Mouse (Mus musculus) ES-Bruce4 (cell line): ENCODE data around the gene Gm10197. TPM values are rescaled to one million over a fixed set of nuclear protein-coding genes. Genes with fewer than 3 reads are reported as not detected.
A peak's percentile ranks its signal among the peaks of the same experiment; 100 is the strongest.
"Not testable (repeated sequence)": the region's sequence is repeated elsewhere in the genome, so short reads cannot be mapped to it uniquely, and the experiment has no call there.

Source experiments
- H3K27ac ChIP-seq: 2 replicates; pipeline ENCODE4 v1.5.1; 2012; ENCODE audit warnings: low read length, inconsistent platforms; ENCODE audit not compliant: insufficient read depth
- H3K27me3 ChIP-seq: 2 replicates; pipeline ENCODE4 v1.6.1; 2012; ENCODE audit warnings: mild to moderate bottlenecking, low read length, inconsistent platforms; ENCODE audit not compliant: control insufficient read depth, poor library complexity, insufficient read depth, severe bottlenecking
- H3K36me3 ChIP-seq: 2 replicates; pipeline ENCODE4 v1.6.1; 2012; ENCODE audit warnings: inconsistent platforms, mild to moderate bottlenecking, low read length, moderate library complexity; ENCODE audit not compliant: control insufficient read depth, poor library complexity, insufficient read depth, severe bottlenecking
- H3K4me1 ChIP-seq: one replicate; pipeline ENCODE4 v1.8.1; 2011; ENCODE audit warnings: low read length; ENCODE audit not compliant: control insufficient read depth, insufficient read depth
- H3K4me3 ChIP-seq: 2 replicates; pipeline ENCODE4 v1.5.1; 2011; ENCODE audit warnings: low read depth, mild to moderate bottlenecking, low read length
- H3K9ac ChIP-seq: 2 replicates; pipeline ENCODE4 v1.6.1; 2012; ENCODE audit warnings: low read depth, mild to moderate bottlenecking, inconsistent platforms; ENCODE audit not compliant: poor library complexity, severe bottlenecking
- H3K9me3 ChIP-seq: replicated peaks from 2 replicates; pipeline ENCODE4 v1.6.1; 2012; ENCODE audit warnings: mild to moderate bottlenecking, low read length, inconsistent platforms; ENCODE audit not compliant: control insufficient read depth, poor library complexity, insufficient read depth, severe bottlenecking
- CTCF ChIP-seq: IDR thresholded peaks from one replicate; pipeline ENCODE4 v1.8.1; 2011; ENCODE audit warnings: low read depth, low read length
- EP300 ChIP-seq: IDR thresholded peaks from 2 replicates; pipeline ENCODE4 v1.6.1; 2011; ENCODE audit warnings: low read depth, low read length; ENCODE audit not compliant: insufficient read depth
- POLR2A ChIP-seq: IDR thresholded peaks from one replicate; pipeline ENCODE4 v1.8.1; 2011; ENCODE audit warnings: low read length; ENCODE audit not compliant: insufficient read depth
- polyA plus RNA-seq: library from polyadenylated mRNA; stranded (reverse); fragments of >200 nt; gene quantifications from 2 replicates; pipeline ENCODE4 v1.2.4, GENCODE M21; 2011; ENCODE audit warnings: low read depth; ENCODE audit not compliant: missing spikeins, insufficient read depth, insufficient read length

The Gm10197 gene
- polyA plus RNA-seq, 1 experiment = not detected

GRCm38 (mm10) chr19:53404219-53404836 is 32.8 kb upstream of the Gm10197 start:
- Histone ChIP-seq H3K27me3 (no peaks in the 10 kb centered on the region), H3K9me3 (no peaks in the 10 kb centered on the region), H3K4me1 (no peaks in the 10 kb centered on the region), H3K27ac (no peak overlapping the region), H3K9ac (no peak overlapping the region), H3K36me3 (no peaks in the 10 kb centered on the region), H3K4me3 (no peak overlapping the region)
- TF ChIP-seq CTCF (no peak), EP300 (no peak), POLR2A (no peak)

GRCm38 (mm10) chr19:53402741-53403432 is 31.3 kb upstream of the Gm10197 start:
- no peaks in the 10 kb centered on the region for H3K27me3 ChIP-seq
- no peak for TF ChIP-seq EP300
- TF ChIP-seq CTCF = peak; percentile 45
- TF ChIP-seq POLR2A = no peak
- H3K4me3 ChIP-seq = 0 out of 2 replicates have a peak overlapping the region, but pooled peaks have one; percentile 6
- no peak overlapping the region for H3K9ac ChIP-seq
- no peaks in the 10 kb centered on the region for H3K36me3 ChIP-seq
- no peaks in the 10 kb centered on the region for H3K9me3 ChIP-seq
- no peak overlapping the region for H3K27ac ChIP-seq
- no peaks in the 10 kb centered on the region for H3K4me1 ChIP-seq

GRCm38 (mm10) chr19:53400332-53401110 is 29.0 kb upstream of the Gm10197 start:
- Histone ChIP-seq H3K4me3 (no peak overlapping the region), H3K9me3 (no peaks in the 10 kb centered on the region), H3K36me3 (no peaks in the 10 kb centered on the region), H3K27me3 (no peaks in the 10 kb centered on the region), H3K4me1 (no peaks in the 10 kb centered on the region), H3K9ac (no peak overlapping the region), H3K27ac (no peak overlapping the region)
- no peak for TF ChIP-seq CTCF
- no peak for TF ChIP-seq EP300
- no peak for TF ChIP-seq POLR2A

GRCm38 (mm10) chr19:53399213-53399612 is 27.6 kb upstream of the Gm10197 start:
- Histone ChIP-seq H3K9ac (no peak overlapping the region), H3K9me3 (no peaks in the 10 kb centered on the region), H3K27ac (no peak overlapping the region), H3K4me3 (no peak overlapping the region), H3K27me3 (no peaks in the 10 kb centered on the region), H3K4me1 (no peaks in the 10 kb centered on the region), H3K36me3 (no peaks in the 10 kb centered on the region)
- no peak for TF ChIP-seq CTCF
- TF ChIP-seq EP300 = no peak
- no peak for TF ChIP-seq POLR2A

- no peak overlapping the region for H3K9ac ChIP-seq
- H3K36me3 ChIP-seq = no peaks in the 10 kb centered on the region
- no peaks in the 10 kb centered on the region for H3K9me3 ChIP-seq
- TF ChIP-seq CTCF (no peak), POLR2A (no peak), EP300 (no peak)
- H3K4me1 ChIP-seq = no peaks in the 10 kb centered on the region
- no peak overlapping the region for H3K27ac ChIP-seq
- H3K4me3 ChIP-seq = no peak overlapping the region
- H3K27me3 ChIP-seq = no peaks in the 10 kb centered on the region
These were observed 26.1 kb upstream of the Gm10197 start for GRCm38 (mm10) chr19:53397451-53398233.

GRCm38 (mm10) chr19:53395805-53396204 is 24.2 kb upstream of the Gm10197 start:
- H3K36me3 ChIP-seq, H3K4me1 ChIP-seq, H3K9me3 ChIP-seq, H3K27me3 ChIP-seq, H3K4me3 ChIP-seq, H3K9ac ChIP-seq, H3K27ac ChIP-seq: not testable (repeated sequence)

- H3K4me3 ChIP-seq, H3K9ac ChIP-seq, H3K27me3 ChIP-seq, H3K27ac ChIP-seq, H3K9me3 ChIP-seq, H3K4me1 ChIP-seq, H3K36me3 ChIP-seq: not testable (repeated sequence)
These were observed 23.4 kb upstream of the Gm10197 start for GRCm38 (mm10) chr19:53394956-53395355.
